Mouse (Mus musculus) thymus, adult 18-20 months (tissue): Measurements from ENCODE around the gene Crybg1.
"Not testable (repeated sequence)": the region's sequence is repeated elsewhere in the genome, so short reads cannot be mapped to it uniquely, and the experiment has no call there.

ENCODE experiments used
- DNase-seq, 2 experiments: peaks; one replicate each; pipeline ENCODE4 v3.0.0; 2022; ENCODE audit warnings: mixed read lengths in 2 of 2

Gene Crybg1

GRCm38 (mm10) chr10:44004221-44004751 is 144.4 kb downstream of the Crybg1 start:
- DNase-seq, result no peak

- DNase-seq, result peak; percentile 46 to 48
Measured at GRCm38 (mm10) chr10:44003551-44004151, 145.0 kb downstream of the Crybg1 start.

GRCm38 (mm10) chr10:44002995-44003524 is 145.6 kb downstream of the Crybg1 start:
- DNase-seq, result no peak

GRCm38 (mm10) chr10:44002004-44002940 is 146.4 kb downstream of the Crybg1 start:
- no peak for DNase-seq

GRCm38 (mm10) chr10:44000156-44000865 is 148.3 kb downstream of the Crybg1 start:
- DNase-seq, result no peak

GRCm38 (mm10) chr10:43998503-43999082 is 150.1 kb downstream of the Crybg1 start:
- no peak for DNase-seq

- DNase-seq, result no peak
Measured at GRCm38 (mm10) chr10:43998023-43998422, 150.6 kb downstream of the Crybg1 start.

GRCm38 (mm10) chr10:43997276-43997675 is 151.4 kb downstream of the Crybg1 start:
- DNase-seq, result peak; percentile 7 to 36

GRCm38 (mm10) chr10:43995858-43996650 is 152.6 kb downstream of the Crybg1 start:
- peak; percentile 19 to 26 for DNase-seq

- no peak for DNase-seq
Measured at GRCm38 (mm10) chr10:43993198-43993597, 155.5 kb downstream of the Crybg1 start.

GRCm38 (mm10) chr10:43992506-43992905 is 156.1 kb downstream of the Crybg1 start:
- no peak for DNase-seq

GRCm38 (mm10) chr10:43991268-43991667 is 157.4 kb downstream of the Crybg1 start:
- DNase-seq, result no peak

- no peak for DNase-seq
Measured at GRCm38 (mm10) chr10:43983866-43984265, 164.8 kb downstream of the Crybg1 start.

GRCm38 (mm10) chr10:43983241-43983640 is 165.4 kb downstream of the Crybg1 start:
- no peak for DNase-seq

- DNase-seq, result no peak
Measured at GRCm38 (mm10) chr10:43982470-43982869, 166.2 kb downstream of the Crybg1 start.

GRCm38 (mm10) chr10:43980742-43981141 is 167.9 kb downstream of the Crybg1 start:
- not testable (repeated sequence) for DNase-seq

GRCm38 (mm10) chr10:43980080-43980479 is 168.6 kb downstream of the Crybg1 start:
- DNase-seq, result no peak

GRCm38 (mm10) chr10:43977353-43977752 is 171.3 kb downstream of the Crybg1 start:
- no peak for DNase-seq

- no peak for DNase-seq
Measured at GRCm38 (mm10) chr10:43973244-43973643, 175.4 kb downstream of the Crybg1 start.

- DNase-seq, result no peak
Measured at GRCm38 (mm10) chr10:43964943-43965342, 183.7 kb downstream of the Crybg1 start.

- peak; percentile 9 to 19 for DNase-seq
Measured at GRCm38 (mm10) chr10:43953942-43954341, 194.7 kb downstream of the Crybg1 start.

GRCm38 (mm10) chr10:43945435-43945834 is 203.2 kb downstream of the Crybg1 start:
- no peak for DNase-seq
